Mouse (Mus musculus): ENCODE measurements around the gene Cpxm1. TPM values are rescaled to one million over a fixed set of nuclear protein-coding genes. Genes with fewer than 3 reads are reported as not detected.

Cpxm1 gene
- total and polyA plus RNA-seq, 2 experiments from 2014 or later = 32.9 to 36.5 TPM

DNA sequence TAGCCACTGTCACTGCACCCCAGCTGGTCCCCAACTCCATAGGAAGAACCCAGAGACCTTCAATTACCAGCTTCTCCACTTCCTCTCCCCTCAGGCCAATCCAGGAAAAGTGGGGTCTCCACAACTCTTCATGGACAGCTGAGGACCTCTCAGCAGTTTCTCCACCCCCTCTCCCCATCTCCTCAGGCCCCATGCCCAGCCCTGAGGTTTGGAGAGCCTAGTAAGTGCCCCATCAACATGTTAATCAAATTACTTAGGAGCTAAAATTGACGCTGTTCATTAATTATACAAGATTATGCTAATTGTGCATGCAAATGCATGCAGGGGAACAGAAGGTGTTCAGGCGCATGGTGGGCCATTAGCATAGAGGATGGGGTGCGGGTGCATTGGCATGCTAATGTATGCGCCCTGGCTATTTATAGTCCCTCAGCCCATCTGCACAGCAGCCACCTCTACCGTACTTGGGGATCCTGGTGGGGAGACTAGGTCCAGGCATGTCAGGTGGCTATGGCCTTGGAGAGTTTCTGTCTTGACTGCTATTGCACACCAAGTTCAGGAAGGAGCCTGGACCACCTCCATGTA, 45.5 kb downstream of the Cpxm1 start:
- no peaks in the 10 kb centered on the region for H3K36me3 ChIP-seq (ENCODE audit: insufficient read depth, low read length)
- H3K4me3 ChIP-seq (ENCODE audit: low read length) = no peak overlapping the region
- no peak overlapping the region for H3K4me2 ChIP-seq (ENCODE audit: low read depth, low read length)
- DNase-seq (ENCODE audit: low spot score) = no peak
- 16% methylated on average over 5 of the region's 5 CpGs for WGBS
- TF ChIP-seq CTCF (IDR thresholded peaks at IDR 0.05; ENCODE audit: low read depth) = no peak
- no peak overlapping the region for H3K9ac ChIP-seq (replicated peaks; ENCODE audit: low read length)
- no peaks in the 10 kb centered on the region for H3K4me1 ChIP-seq (ENCODE audit: insufficient read depth, low read length)
- ATAC-seq = no peak
- no peaks in the 10 kb centered on the region for H3K9me3 ChIP-seq (ENCODE audit: low read length)
- H3K27me3 ChIP-seq (ENCODE audit: insufficient read depth, low read length) = no peaks in the 10 kb centered on the region
- no peak overlapping the region for H3K27ac ChIP-seq

DNA sequence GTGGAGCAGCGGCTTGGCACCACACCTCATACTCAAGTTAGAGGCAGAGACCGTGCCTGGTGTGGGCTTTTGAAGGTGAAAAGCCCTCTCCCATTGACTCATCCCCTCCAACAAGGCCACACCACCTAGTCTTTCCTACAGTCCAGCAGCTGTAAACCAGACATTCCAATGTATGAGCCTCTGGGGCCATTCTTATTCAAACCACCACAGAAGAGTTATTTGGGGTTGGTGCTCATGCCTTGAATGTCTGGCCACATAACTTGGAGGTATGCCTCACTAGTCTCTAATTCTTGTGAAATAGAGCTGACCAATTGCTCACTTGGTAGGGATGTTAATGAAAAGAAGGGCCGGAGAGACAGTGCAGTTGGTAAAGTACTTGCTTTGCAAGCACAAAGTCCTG, 47.0 kb downstream of the Cpxm1 start:
- no peak overlapping the region for H3K27ac ChIP-seq
- DNase-seq (ENCODE audit: low spot score) (no peak), ATAC-seq (no peak)
- H3K4me1 ChIP-seq (ENCODE audit: insufficient read depth, low read length) = no peaks in the 10 kb centered on the region
- H3K9me3 ChIP-seq (ENCODE audit: low read length) = no peaks in the 10 kb centered on the region
- H3K27me3 ChIP-seq (ENCODE audit: insufficient read depth, low read length) = no peaks in the 10 kb centered on the region
- 93% methylated on average over 3 of the region's 3 CpGs for WGBS
- no peak for TF ChIP-seq CTCF (IDR thresholded peaks at IDR 0.05; ENCODE audit: low read depth)
- H3K4me2 ChIP-seq (ENCODE audit: low read depth, low read length) = no peak overlapping the region
- no peaks in the 10 kb centered on the region for H3K36me3 ChIP-seq (ENCODE audit: insufficient read depth, low read length)
- H3K4me3 ChIP-seq (ENCODE audit: low read length) = no peak overlapping the region
- no peak overlapping the region for H3K9ac ChIP-seq (replicated peaks; ENCODE audit: low read length)

DNA sequence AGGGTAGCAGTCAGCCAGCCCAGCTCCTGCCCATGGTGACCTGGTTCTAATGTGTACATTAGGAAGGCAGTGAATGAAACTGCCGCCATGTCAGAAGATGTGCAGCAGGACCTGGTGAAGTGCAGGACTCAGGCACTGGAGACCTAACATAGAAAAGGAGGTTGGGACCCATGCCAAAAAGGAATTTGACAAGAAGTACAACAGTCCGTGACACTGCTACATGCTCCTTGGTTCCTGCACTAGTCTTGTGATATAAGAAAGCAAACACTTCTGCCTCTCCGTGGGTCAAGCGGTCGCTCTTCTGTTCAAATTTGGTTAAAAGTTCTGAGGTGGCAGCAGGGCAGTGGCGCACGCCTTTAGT, 56.2 kb downstream of the Cpxm1 start:
- no peaks in the 10 kb centered on the region for H3K4me1 ChIP-seq (ENCODE audit: insufficient read depth, low read length)
- DNase-seq (ENCODE audit: low spot score) = no peak
- H3K9ac ChIP-seq (replicated peaks; ENCODE audit: low read length) = no peak overlapping the region
- 86% methylated on average over 7 of the region's 7 CpGs for WGBS
- H3K4me2 ChIP-seq (ENCODE audit: low read depth, low read length) = no peak overlapping the region
- no peaks in the 10 kb centered on the region for H3K27me3 ChIP-seq (ENCODE audit: insufficient read depth, low read length)
- TF ChIP-seq CTCF (IDR thresholded peaks at IDR 0.05; ENCODE audit: low read depth) = no peak
- no peak overlapping the region for H3K4me3 ChIP-seq (ENCODE audit: low read length)
- H3K9me3 ChIP-seq (ENCODE audit: low read length) = no peaks in the 10 kb centered on the region
- no peak overlapping the region for H3K27ac ChIP-seq
- H3K36me3 ChIP-seq (ENCODE audit: insufficient read depth, low read length) = no peaks in the 10 kb centered on the region
- no peak for ATAC-seq

Other genes starting within 250 kb of the Cpxm1 start
- gene Snrpb, start 218.2 kb downstream of the Cpxm1 start, total RNA-seq (2014; rRNA removed) = 306 and 339 TPM in 2 replicates
- 300 and 302 TPM in 2 replicates for gene Snrpb, start 218.2 kb downstream of the Cpxm1 start, polyA plus RNA-seq (2015; fragmentation: Nextera tagmentation; extraction: Ambion mirVana)
- not detected in 2 replicates for gene Tmc2, start 202.4 kb downstream of the Cpxm1 start, total RNA-seq (2014; rRNA removed)
- not detected in 2 replicates for gene Tmc2, start 202.4 kb downstream of the Cpxm1 start, polyA plus RNA-seq (2015; fragmentation: Nextera tagmentation; extraction: Ambion mirVana)
- 109 and 118 TPM in 2 replicates for gene Nop56, start 123.1 kb downstream of the Cpxm1 start, total RNA-seq (2014; rRNA removed)
- gene Nop56, start 123.1 kb downstream of the Cpxm1 start, polyA plus RNA-seq (2015; fragmentation: Nextera tagmentation; extraction: Ambion mirVana) = 258 and 268 TPM in 2 replicates
- gene Idh3b, start 113.0 kb downstream of the Cpxm1 start, total RNA-seq (2014; rRNA removed) = 158 and 161 TPM in 2 replicates
- 215 TPM in 2 replicates for gene Idh3b, start 113.0 kb downstream of the Cpxm1 start, polyA plus RNA-seq (2015; fragmentation: Nextera tagmentation; extraction: Ambion mirVana)
- 18.7 and 19.3 TPM in 2 replicates for gene Ebf4, start 102.4 kb downstream of the Cpxm1 start, total RNA-seq (2014; rRNA removed)
- gene Ebf4, start 102.4 kb downstream of the Cpxm1 start, polyA plus RNA-seq (2015; fragmentation: Nextera tagmentation; extraction: Ambion mirVana) = 5.4 TPM in 2 replicates
- gene Gm28372, start 7.7 kb upstream of the Cpxm1 start, total RNA-seq (2014; rRNA removed) = not detected in 2 replicates
- gene Gm28372, start 7.7 kb upstream of the Cpxm1 start, polyA plus RNA-seq (2015; fragmentation: Nextera tagmentation; extraction: Ambion mirVana) = 0.20 TPM in 2 replicates
- gene 1700020A23Rik, start 7.7 kb upstream of the Cpxm1 start, total RNA-seq (2014; rRNA removed) = not detected in 2 replicates
- gene 1700020A23Rik, start 7.7 kb upstream of the Cpxm1 start, polyA plus RNA-seq (2015; fragmentation: Nextera tagmentation; extraction: Ambion mirVana) = 0.49 TPM in 1 of 2 replicates, not detected in the other
- gene Tmem239, start 8.9 kb upstream of the Cpxm1 start, total RNA-seq (2014; rRNA removed) = not detected in 2 replicates
- not detected in 2 replicates for gene Tmem239, start 8.9 kb upstream of the Cpxm1 start, polyA plus RNA-seq (2015; fragmentation: Nextera tagmentation; extraction: Ambion mirVana)
- gene Vps16, start 26.8 kb upstream of the Cpxm1 start, total RNA-seq (2014; rRNA removed) = 50.4 and 63.3 TPM in 2 replicates
- 89.5 and 94.0 TPM in 2 replicates for gene Vps16, start 26.8 kb upstream of the Cpxm1 start, polyA plus RNA-seq (2015; fragmentation: Nextera tagmentation; extraction: Ambion mirVana)
- 19.5 and 20.4 TPM in 2 replicates for gene Pced1a, start 27.1 kb upstream of the Cpxm1 start, total RNA-seq (2014; rRNA removed)
- gene Pced1a, start 27.1 kb upstream of the Cpxm1 start, polyA plus RNA-seq (2015; fragmentation: Nextera tagmentation; extraction: Ambion mirVana) = 10.3 and 10.7 TPM in 2 replicates
- gene Ptpra, start 52.7 kb upstream of the Cpxm1 start, total RNA-seq (2014; rRNA removed) = 96.7 and 105 TPM in 2 replicates
- 143 and 145 TPM in 2 replicates for gene Ptpra, start 52.7 kb upstream of the Cpxm1 start, polyA plus RNA-seq (2015; fragmentation: Nextera tagmentation; extraction: Ambion mirVana)
- 67.7 and 75.4 TPM in 2 replicates for gene Mrps26, start 166.2 kb upstream of the Cpxm1 start, total RNA-seq (2014; rRNA removed)
- gene Mrps26, start 166.2 kb upstream of the Cpxm1 start, polyA plus RNA-seq (2015; fragmentation: Nextera tagmentation; extraction: Ambion mirVana) = 115 and 120 TPM in 2 replicates
- 4.9 TPM in 1 of 2 replicates, not detected in the other for gene Oxt, start 178.6 kb upstream of the Cpxm1 start, total RNA-seq (2014; rRNA removed)
- gene Oxt, start 178.6 kb upstream of the Cpxm1 start, polyA plus RNA-seq (2015; fragmentation: Nextera tagmentation; extraction: Ambion mirVana) = not detected in 2 replicates
- gene Avp, start 185.0 kb upstream of the Cpxm1 start, total RNA-seq (2014; rRNA removed) = 0.78 and 1.5 TPM in 2 replicates
- 0.45 and 0.73 TPM in 2 replicates for gene Avp, start 185.0 kb upstream of the Cpxm1 start, polyA plus RNA-seq (2015; fragmentation: Nextera tagmentation; extraction: Ambion mirVana)
- 7.0 and 7.9 TPM in 2 replicates for gene Fastkd5, start 232.5 kb upstream of the Cpxm1 start, total RNA-seq (2014; rRNA removed)
- gene Fastkd5, start 232.5 kb upstream of the Cpxm1 start, polyA plus RNA-seq (2015; fragmentation: Nextera tagmentation; extraction: Ambion mirVana) = 6.0 and 6.6 TPM in 2 replicates
- 6.8 TPM in 2 replicates for gene Ubox5, start 232.5 kb upstream of the Cpxm1 start, total RNA-seq (2014; rRNA removed)
- 5.9 and 6.2 TPM in 2 replicates for gene Ubox5, start 232.5 kb upstream of the Cpxm1 start, polyA plus RNA-seq (2015; fragmentation: Nextera tagmentation; extraction: Ambion mirVana)
- 76.8 and 81.8 TPM in 2 replicates for gene Lzts3, start 245.2 kb upstream of the Cpxm1 start, total RNA-seq (2014; rRNA removed)
- gene Lzts3, start 245.2 kb upstream of the Cpxm1 start, polyA plus RNA-seq (2015; fragmentation: Nextera tagmentation; extraction: Ambion mirVana) = 18.2 and 20.0 TPM in 2 replicates

Data from hindbrain, postnatal 0 days (tissue).